ENCODE assay signal across 18 mouse cellular contexts in genomic region chr9:48089661-48090060, GRCm38 (mm10).
DNase-seq lines count a peak whose midpoint lies in the region.
"Had no signal": no experiment of that assay in that cellular context is flagged by ENCODE, and none has a peak within 500 bp of the region (broad histone marks: within the 10 kb centered on the region; RNA-seq: fewer than 3 reads in every experiment).

No protein-coding gene starts in this region.

- peak; percentile 40 for DNase-seq in embryo, embryonic 10 days (ENCODE audit: low spot score)
- no peak for DNase-seq in embryo, embryonic 9.5 days (ENCODE audit: extremely low spot score)
- DNase-seq in kidney, postnatal 4 days = peak; percentile 18 to 30
- no peak for DNase-seq in kidney, postnatal 25 days
- DNase-seq in adipocyte (ENCODE audit: low spot score) = peak; percentile 22
- DNase-seq in forelimb bud, embryonic 11.5 days (ENCODE audit: low read depth, low spot score) = peak; percentile 24
- no peak for DNase-seq in cerebellum, adult 9-10 months
- DNase-seq in cerebellum, postnatal 4 days (ENCODE audit: low spot score in 2 of 2) = no peak
- DNase-seq: adrenal gland, postnatal 14 days; cerebellum, adult 11-12 months; gastrocnemius, postnatal 10 days; heart, postnatal 36 days; kidney, adult 9 months; kidney, postnatal 36 days; left cerebral cortex, postnatal 4 days; liver; thymus, adult 2 months; thymus, postnatal 36 days had no signal

Comparison
In these comparisons a context has a peak if more than half of its experiments do, and no peak if none do; other contexts are left out.
1. DNase-seq: peak in embryo, embryonic 10 days (single experiment), kidney, postnatal 4 days (2 of 2), adipocyte (single experiment) and forelimb bud, embryonic 11.5 days (single experiment); none in embryo, embryonic 9.5 days (single experiment), kidney, postnatal 25 days (0 of 2), cerebellum, adult 9-10 months (single experiment) and cerebellum, postnatal 4 days (0 of 2).